Mouse (Mus musculus) E14TG2a.4 (cell line): ENCODE measurements around the gene Snap91.

Experiments used
- H3K27me3 ChIP-seq: 2 replicates; pipeline ENCODE4 v1.6.1; 2014; ENCODE audit warnings: low read length, control low read depth; ENCODE audit not compliant: insufficient read depth
- H3K36me3 ChIP-seq: 2 replicates; pipeline ENCODE4 v1.6.1; 2014; ENCODE audit warnings: low read length, control low read depth; ENCODE audit not compliant: insufficient read depth
- H3K4me1 ChIP-seq: replicated peaks from 2 replicates; pipeline ENCODE4 v1.6.1; 2014; ENCODE audit warnings: low read depth, low read length, control low read depth
- H3K4me3 ChIP-seq: replicated peaks from 2 replicates; pipeline ENCODE4 v1.5.1; 2014; ENCODE audit warnings: mild to moderate bottlenecking, low read length
- H3K9me3 ChIP-seq: 2 replicates; pipeline ENCODE4 v1.6.1; 2014; ENCODE audit warnings: low read length, control low read depth
- CTCF ChIP-seq: conservative IDR thresholded peaks from 2 replicates; pipeline ENCODE4 v1.5.1; 2014; ENCODE audit warnings: low read length
- NANOG ChIP-seq: IDR thresholded peaks from 2 replicates; pipeline ENCODE4 v1.6.1; 2014; ENCODE audit warnings: borderline replicate concordance, low read length, mixed read lengths
- POU5F1 ChIP-seq: IDR thresholded peaks from 2 replicates; pipeline ENCODE4 v1.6.1; 2014; ENCODE audit warnings: low read length, borderline replicate concordance

The Snap91 gene

GRCm38 (mm10) chr9:86720227-86720626 lies 160.2 kb downstream of the Snap91 start:
- TF ChIP-seq NANOG (no peak), POU5F1 (no peak), CTCF (no peak)
- H3K9me3 ChIP-seq: no peaks in the 10 kb centered on the region
- H3K4me1 ChIP-seq: peaks cover 42% of the 10 kb centered on the region
- H3K4me3 ChIP-seq: no peak overlapping the region
- H3K36me3 ChIP-seq: no peaks in the 10 kb centered on the region
- no peaks in the 10 kb centered on the region for H3K27me3 ChIP-seq

- no peaks in the 10 kb centered on the region for H3K36me3 ChIP-seq
- no peaks in the 10 kb centered on the region for H3K27me3 ChIP-seq
- H3K4me3 ChIP-seq: no peak overlapping the region
- no peak for TF ChIP-seq NANOG
- H3K4me1 ChIP-seq: peaks cover 27% of the 10 kb centered on the region
- no peaks in the 10 kb centered on the region for H3K9me3 ChIP-seq
Measured at GRCm38 (mm10) chr9:86717119-86717518, 163.3 kb downstream of the Snap91 start.

GRCm38 (mm10) chr9:86716540-86716939 lies 163.9 kb downstream of the Snap91 start:
- TF ChIP-seq POU5F1 (no peak), NANOG (no peak), CTCF (no peak)

More at GRCm38 (mm10) chr9:86716540-86716939, 163.9 kb downstream of the Snap91 start:
- Histone ChIP-seq H3K27me3 (no peaks in the 10 kb centered on the region), H3K9me3 (no peaks in the 10 kb centered on the region), H3K36me3 (no peaks in the 10 kb centered on the region), H3K4me3 (no peak overlapping the region), H3K4me1 (peaks cover 26% of the 10 kb centered on the region)
